Mouse (Mus musculus): Measurements from ENCODE around the gene Dhx9.
"Not testable (repeated sequence)": the region's sequence is repeated elsewhere in the genome, so short reads cannot be mapped to it uniquely, and the experiment has no call there.

DNA sequence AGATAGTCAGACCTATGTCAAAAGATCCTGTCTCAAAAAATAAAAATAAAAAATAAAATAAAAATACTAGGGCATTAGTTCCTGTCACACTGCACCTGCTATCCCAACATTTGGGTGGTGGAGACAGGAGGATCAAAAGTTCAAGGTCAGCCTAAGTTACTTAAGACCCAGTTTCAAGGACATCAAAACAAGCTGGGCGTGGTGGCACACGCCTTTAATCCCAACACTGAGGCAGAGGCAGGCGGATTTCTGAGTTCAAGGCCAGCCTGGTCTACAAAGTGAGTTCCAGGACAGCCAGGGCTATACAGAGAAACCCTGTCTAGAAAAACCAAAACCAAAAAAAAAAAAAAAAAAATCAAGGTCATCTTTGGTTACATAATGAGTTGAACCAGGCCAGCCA is 45.4 kb upstream of the Dhx9 start:
- TF ChIP-seq CTCF (IDR thresholded peaks at IDR 0.05; ENCODE audit: borderline replicate concordance, insufficient read depth, low read depth, low read length); POLR2A (IDR thresholded peaks at IDR 0.05; ENCODE audit: borderline replicate concordance, insufficient read depth, low read length): not testable (repeated sequence)
